Mouse (Mus musculus) E14TG2a.4 (cell line): Measurements from ENCODE around the gene Nr2f6.

ENCODE experiments used
- CTCF ChIP-seq: conservative IDR thresholded peaks from 2 replicates; pipeline ENCODE4 v1.5.1; 2014; ENCODE audit warnings: low read length
- NANOG ChIP-seq: IDR thresholded peaks from 2 replicates; pipeline ENCODE4 v1.6.1; 2014; ENCODE audit warnings: borderline replicate concordance, low read length, mixed read lengths

DNA sequence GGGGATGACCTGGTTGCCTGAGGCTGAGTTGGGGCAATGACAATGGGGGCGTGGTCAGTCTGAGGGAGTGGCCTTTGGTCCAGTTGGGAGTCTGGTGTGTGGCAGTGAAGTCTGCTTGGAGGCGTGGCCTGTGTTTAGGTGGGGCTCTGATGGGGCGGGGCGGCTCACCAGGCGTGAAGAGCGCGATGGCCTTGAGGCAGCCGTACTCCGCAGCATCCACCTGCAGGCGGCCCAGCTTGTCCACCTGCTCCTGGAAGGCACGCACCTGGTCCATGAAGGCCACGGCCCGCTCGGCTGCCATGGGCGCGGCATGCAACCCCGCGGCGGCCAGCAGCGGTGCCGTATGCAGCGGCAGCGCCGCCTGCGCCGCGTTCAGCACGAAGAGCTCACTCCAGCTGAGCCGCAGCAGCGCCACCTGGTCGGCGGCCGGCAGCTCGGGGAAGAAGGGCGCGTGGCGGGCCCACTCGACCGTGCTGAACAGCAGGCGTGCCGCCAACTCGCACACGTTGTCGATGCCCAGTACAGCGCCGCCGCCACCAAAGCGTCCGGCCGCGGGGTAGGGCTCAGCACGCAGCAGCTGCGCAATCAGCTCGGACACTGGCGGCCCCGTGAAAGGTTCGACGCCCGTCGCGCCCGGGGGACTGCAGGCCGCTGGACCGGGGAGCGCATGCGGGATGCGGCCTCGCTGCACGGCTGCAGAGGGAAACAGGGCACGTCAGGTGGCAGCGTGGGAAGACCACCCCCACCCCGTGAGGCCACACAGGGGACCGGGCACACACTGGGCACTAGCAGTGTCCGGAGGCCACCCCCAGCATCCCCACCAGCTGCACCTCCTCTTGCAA, 6.0 kb downstream of the Nr2f6 start:
- TF ChIP-seq CTCF, result no peak
- TF ChIP-seq NANOG, result no peak
